Mouse (Mus musculus) neural tube, embryonic 12.5 days (tissue): ENCODE measurements around the gene Fam234a. TPM values are rescaled to one million over a fixed set of nuclear protein-coding genes. Genes with fewer than 3 reads are reported as not detected.

Experiments used
- ATAC-seq: fragments of 200-750 bp; cut with Nextera tagmentation; 2 replicates; pipeline ENCODE4 v1.8.0; 2017; ENCODE audit warnings: low read depth, mild to moderate bottlenecking, moderate TSS enrichment, moderate library complexity; ENCODE audit not compliant: low FRiP score
- H3K27ac ChIP-seq: fragments of 300-500 bp; sonication (generic); 2 replicates; pipeline ENCODE4 v1.5.1; 2016
- H3K27me3 ChIP-seq: fragments of 300-500 bp; sonication (generic); replicated peaks from 2 replicates; pipeline ENCODE4 v1.6.1; 2016; ENCODE audit warnings: mild to moderate bottlenecking
- H3K36me3 ChIP-seq: fragments of 300-500 bp; sonication (generic); 2 replicates; pipeline ENCODE4 v1.6.1; 2016; ENCODE audit warnings: mild to moderate bottlenecking
- H3K4me1 ChIP-seq: fragments of 300-500 bp; sonication (generic); 2 replicates; pipeline ENCODE4 v1.6.1; 2016
- H3K4me2 ChIP-seq: fragments of 300-500 bp; sonication (generic); replicated peaks from 2 replicates; pipeline ENCODE4 v1.6.1; 2016; ENCODE audit warnings: mild to moderate bottlenecking
- H3K4me3 ChIP-seq: fragments of 300-500 bp; sonication (generic); 2 replicates; pipeline ENCODE4 v1.5.1; 2016
- H3K9ac ChIP-seq: fragments of 300-500 bp; sonication (generic); 2 replicates; pipeline ENCODE4 v1.6.1; 2016; ENCODE audit warnings: mild to moderate bottlenecking
- H3K9me3 ChIP-seq: fragments of 300-500 bp; sonication (generic); 2 replicates; pipeline ENCODE4 v1.6.1; 2016; ENCODE audit warnings: mild to moderate bottlenecking
- WGBS: fragments of 180-500 bp; shearing (Covaris S2); methylation state at CpG from one replicate; pipeline ENCODE4 v1.1.7; 2016; 5-methylcytosine and 5-hydroxymethylcytosine counted together
- polyA plus RNA-seq: library from polyadenylated mRNA; unstranded; fragments of >200 nt; fragmentation: Nextera tagmentation; extraction: Ambion mirVana; gene quantifications from 2 replicates; pipeline ENCODE4 v1.2.1, GENCODE M21; 2016

The Fam234a gene
- polyA plus RNA-seq, 1 experiment from 2014 or later, result 28.6 TPM

GRCm38 (mm10) chr17:26229776-26230175, 14.3 kb downstream of the Fam234a start:
- Histone ChIP-seq H3K4me3 (no peak overlapping the region), H3K4me2 (no peak overlapping the region), H3K9ac (no peak overlapping the region), H3K36me3 (no peaks in the 10 kb centered on the region), H3K27ac (no peak overlapping the region), H3K27me3 (no peaks in the 10 kb centered on the region), H3K4me1 (no peaks in the 10 kb centered on the region), H3K9me3 (no peaks in the 10 kb centered on the region)
- WGBS, result 91% methylated on average over 5 of the region's 5 CpGs
- ATAC-seq, result no peak

- ATAC-seq, result no peak
- WGBS, result 87% methylated on average over 12 of the region's 12 CpGs
Observed at GRCm38 (mm10) chr17:26225150-26225549, 18.9 kb downstream of the Fam234a start.

GRCm38 (mm10) chr17:26221508-26221907, 22.5 kb downstream of the Fam234a start:
- Histone ChIP-seq H3K4me1 (no peaks in the 10 kb centered on the region), H3K9me3 (no peaks in the 10 kb centered on the region), H3K4me3 (no peak overlapping the region), H3K9ac (no peak overlapping the region), H3K27ac (no peak overlapping the region), H3K4me2 (no peak overlapping the region), H3K36me3 (no peaks in the 10 kb centered on the region; the same call in 1 of the 2 replicates), H3K27me3 (no peaks in the 10 kb centered on the region)
- no peak for ATAC-seq
- 74% methylated on average over 2 of the region's 2 CpGs for WGBS

More at GRCm38 (mm10) chr17:26225150-26225549, 18.9 kb downstream of the Fam234a start:
- no peak overlapping the region for H3K4me2 ChIP-seq
- no peak overlapping the region for H3K27ac ChIP-seq
- no peak overlapping the region for H3K9ac ChIP-seq
- no peaks in the 10 kb centered on the region for H3K36me3 ChIP-seq
- no peaks in the 10 kb centered on the region for H3K4me1 ChIP-seq
- H3K4me3 ChIP-seq, result no peak overlapping the region
- H3K27me3 ChIP-seq, result no peaks in the 10 kb centered on the region
- no peaks in the 10 kb centered on the region for H3K9me3 ChIP-seq

GRCm38 (mm10) chr17:26212681-26213080, 31.4 kb downstream of the Fam234a start:
- Histone ChIP-seq H3K9me3 (no peaks in the 10 kb centered on the region), H3K9ac (no peak overlapping the region), H3K4me3 (no peak overlapping the region), H3K27ac (no peak overlapping the region), H3K36me3 (peaks cover 5% of the 10 kb centered on the region; the same call in 1 of the 2 replicates), H3K4me1 (no peaks in the 10 kb centered on the region), H3K4me2 (no peak overlapping the region), H3K27me3 (no peaks in the 10 kb centered on the region)
- ATAC-seq, result no peak
- WGBS, result 87% methylated on average over 11 of the region's 11 CpGs

GRCm38 (mm10) chr17:26212241-26212640, 31.8 kb downstream of the Fam234a start:
- 88% methylated on average over 7 of the region's 7 CpGs for WGBS
- Histone ChIP-seq H3K9ac (no peak overlapping the region), H3K4me1 (no peaks in the 10 kb centered on the region), H3K36me3 (peaks cover 5% of the 10 kb centered on the region; the same call in 1 of the 2 replicates), H3K4me3 (no peak overlapping the region), H3K4me2 (no peak overlapping the region), H3K9me3 (no peaks in the 10 kb centered on the region), H3K27ac (no peak overlapping the region), H3K27me3 (no peaks in the 10 kb centered on the region)
- no peak for ATAC-seq

- H3K4me1 ChIP-seq, result peaks cover 9% of the 10 kb centered on the region
- no peak for ATAC-seq
- WGBS, result 92% methylated on average over 12 of the region's 12 CpGs
- no peak within 1 kb of the TSS for H3K9ac ChIP-seq
- no peak within 1 kb of the TSS for H3K4me3 ChIP-seq
- H3K36me3 ChIP-seq, result no peaks in the 10 kb centered on the region
- H3K27ac ChIP-seq, result no peak within 1 kb of the TSS
- H3K4me2 ChIP-seq, result no peak within 1 kb of the TSS
- H3K27me3 ChIP-seq, result peaks cover 23% of the 10 kb centered on the region
- no peaks in the 10 kb centered on the region for H3K9me3 ChIP-seq
Observed at GRCm38 (mm10) chr17:26207686-26208085, 36.4 kb downstream of the Fam234a start, which contains the start of gene Arhgdig. Gene Arhgdig (minus strand): TSS chr17:26207786.

GRCm38 (mm10) chr17:26206392-26206791, 37.6 kb downstream of the Fam234a start:
- H3K9me3 ChIP-seq, result no peaks in the 10 kb centered on the region
- H3K9ac ChIP-seq, result no peak overlapping the region
- H3K27ac ChIP-seq, result no peak overlapping the region
- peaks cover 10% of the 10 kb centered on the region for H3K4me1 ChIP-seq
- H3K36me3 ChIP-seq, result no peaks in the 10 kb centered on the region
- no peak overlapping the region for H3K4me3 ChIP-seq
- H3K27me3 ChIP-seq, result peaks cover 36% of the 10 kb centered on the region
- WGBS, result 71% methylated on average over 1 of the region's 1 CpGs
- ATAC-seq, result no peak
- no peak overlapping the region for H3K4me2 ChIP-seq

GRCm38 (mm10) chr17:26204766-26205165, 39.3 kb downstream of the Fam234a start:
- peaks cover 51% of the 10 kb centered on the region for H3K27me3 ChIP-seq
- H3K4me3 ChIP-seq, result no peak overlapping the region
- 36% methylated on average over 11 of the region's 11 CpGs for WGBS
- no peak overlapping the region for H3K9ac ChIP-seq
- peaks cover 18% of the 10 kb centered on the region for H3K4me1 ChIP-seq
- no peaks in the 10 kb centered on the region for H3K9me3 ChIP-seq
- no peaks in the 10 kb centered on the region for H3K36me3 ChIP-seq
- no peak overlapping the region for H3K4me2 ChIP-seq
- no peak overlapping the region for H3K27ac ChIP-seq
- no peak for ATAC-seq

GRCm38 (mm10) chr17:26203321-26203811, 40.7 kb downstream of the Fam234a start:
- Histone ChIP-seq H3K4me2 (peak overlapping the region; percentile 55), H3K36me3 (no peaks in the 10 kb centered on the region), H3K4me3 (peak overlapping the region; percentile 30), H3K9ac (peak overlapping the region; percentile 30; the same call in 1 of the 2 replicates), H3K27ac (no peak overlapping the region), H3K4me1 (peaks cover 18% of the 10 kb centered on the region), H3K27me3 (peaks cover 63% of the 10 kb centered on the region), H3K9me3 (no peaks in the 10 kb centered on the region)
- no peak; the same call in 1 of the 2 replicates for ATAC-seq
- 1% methylated on average over 30 of the region's 30 CpGs for WGBS

GRCm38 (mm10) chr17:26202737-26203136, 41.3 kb downstream of the Fam234a start, which contains the start of gene Rgs11:
Gene Rgs11 (plus strand): TSS chr17:26202951.
- WGBS, result 2% methylated on average over 22 of the region's 22 CpGs
- Histone ChIP-seq H3K9ac (peak within 1 kb of the TSS; percentile 30; the same call in 1 of the 2 replicates), H3K27me3 (peaks cover 63% of the 10 kb centered on the region)

GRCm38 (mm10) chr17:26201998-26202397, 42.0 kb downstream of the Fam234a start:
- no peak overlapping the region for H3K4me2 ChIP-seq
- H3K27ac ChIP-seq, result no peak overlapping the region
- H3K9me3 ChIP-seq, result no peaks in the 10 kb centered on the region
- peaks cover 63% of the 10 kb centered on the region for H3K27me3 ChIP-seq
- H3K4me1 ChIP-seq, result peaks cover 18% of the 10 kb centered on the region
- peaks cover 10% of the 10 kb centered on the region for H3K36me3 ChIP-seq
- no peak overlapping the region for H3K9ac ChIP-seq
- no peak overlapping the region for H3K4me3 ChIP-seq
- no peak for ATAC-seq

More at GRCm38 (mm10) chr17:26202737-26203136, 41.3 kb downstream of the Fam234a start, which contains the start of gene Rgs11:
- H3K9me3 ChIP-seq, result no peaks in the 10 kb centered on the region
- no peak for ATAC-seq
- 0 out of 2 replicates have a peak, but pooled peaks cover 4% of the 10 kb centered on the region for H3K36me3 ChIP-seq
- H3K4me2 ChIP-seq, result peak within 1 kb of the TSS; percentile 95
- H3K27ac ChIP-seq, result no peak within 1 kb of the TSS
- peaks cover 18% of the 10 kb centered on the region for H3K4me1 ChIP-seq
- H3K4me3 ChIP-seq, result peak within 1 kb of the TSS; percentile 30

GRCm38 (mm10) chr17:26200831-26201705, 43.0 kb downstream of the Fam234a start:
- peaks cover 19% of the 10 kb centered on the region for H3K36me3 ChIP-seq
- H3K27me3 ChIP-seq, result peaks cover 63% of the 10 kb centered on the region
- peaks cover 18% of the 10 kb centered on the region for H3K4me1 ChIP-seq
- H3K27ac ChIP-seq, result no peak overlapping the region
- no peaks in the 10 kb centered on the region for H3K9me3 ChIP-seq
- under 1% methylated on average over 91 of the region's 92 CpGs for WGBS
- H3K4me3 ChIP-seq, result peak overlapping the region; percentile 50
- peak overlapping the region; percentile 95 for H3K4me2 ChIP-seq
- H3K9ac ChIP-seq, result peak overlapping the region; percentile 60
- ATAC-seq, result peak; percentile 43; the same call in 1 of the 2 replicates
